Mouse (Mus musculus): Measurements from ENCODE around the gene Nos2. TPM values are rescaled to one million over a fixed set of nuclear protein-coding genes. Genes with fewer than 3 reads are reported as not detected.

Nos2 gene
- total RNA-seq, 2 experiments from 2014 or later: 0.20 to 0.64 TPM

DNA sequence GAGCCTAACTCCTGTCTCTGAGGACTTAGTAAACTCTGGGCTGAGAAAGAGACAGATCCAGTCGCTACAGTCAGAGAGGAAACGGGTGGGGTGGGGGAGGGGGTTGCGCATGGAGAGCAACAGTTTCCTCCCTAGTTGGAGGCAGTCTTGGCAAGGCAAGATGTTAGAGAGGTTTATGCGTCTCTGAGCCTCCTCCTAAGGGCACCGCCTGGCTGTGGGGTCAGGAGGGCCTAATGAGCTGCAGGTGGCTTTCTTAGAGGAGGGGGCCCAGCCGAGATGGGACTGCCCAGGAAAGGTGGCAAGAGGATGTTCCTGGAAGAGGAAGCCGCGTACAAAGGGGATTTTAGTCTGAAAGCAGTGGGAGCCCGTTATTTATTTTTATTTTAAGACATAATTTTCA is 3.5 kb downstream of the Nos2 start:
- Histone ChIP-seq H3K4me3 (no peak overlapping the region), H3K27ac (no peak overlapping the region)
- TF ChIP-seq CTCF (conservative IDR thresholded peaks at IDR 0.05): no peak
- DNase-seq (ENCODE audit: low spot score in 2 of 2): no peak

DNA sequence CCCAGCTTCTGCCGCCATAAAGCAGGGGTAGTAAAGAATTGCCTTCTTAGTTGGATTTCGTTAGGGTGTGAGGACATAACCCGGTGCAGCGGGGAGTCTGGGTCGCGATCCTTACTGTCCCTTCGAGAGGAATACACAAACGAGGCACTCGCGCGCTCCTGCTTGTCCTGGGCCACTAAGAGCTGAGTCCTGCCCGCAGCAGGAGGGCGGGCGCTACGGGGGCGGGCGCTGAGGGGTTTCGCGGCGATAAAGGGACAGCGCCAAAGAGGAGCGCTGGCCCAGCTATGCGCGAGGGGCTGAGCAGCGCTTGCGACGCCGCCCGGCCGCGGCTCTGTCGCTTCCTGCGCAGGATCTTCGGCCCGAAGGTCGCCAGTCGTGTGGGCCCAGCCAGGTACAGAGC is 4.3 kb downstream of the Nos2 start:
- peak overlapping the region; percentile 36 for H3K4me3 ChIP-seq
- no peak overlapping the region for H3K27ac ChIP-seq
- TF ChIP-seq CTCF (conservative IDR thresholded peaks at IDR 0.05): no peak
- DNase-seq (ENCODE audit: low spot score in 2 of 2): no peak

DNA sequence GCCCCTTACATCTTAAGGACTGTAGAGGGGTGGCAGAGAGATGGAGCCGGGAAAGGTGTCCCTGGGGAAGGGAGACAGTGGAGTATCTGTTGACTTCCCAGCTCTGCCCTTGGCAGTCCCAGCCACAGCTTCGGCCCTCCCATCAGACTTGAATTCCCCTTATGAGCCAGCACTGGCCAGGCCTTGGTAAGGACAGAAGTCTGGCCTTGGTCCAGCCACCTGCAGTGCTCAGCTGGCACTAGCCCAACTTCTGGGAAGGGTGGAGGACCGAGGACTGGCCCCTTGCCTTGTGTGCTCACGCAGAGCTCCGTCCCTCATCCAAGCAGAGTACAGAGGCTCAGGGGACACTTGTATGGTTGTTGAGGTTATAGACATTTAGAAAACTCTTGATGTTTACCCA is 8.8 kb downstream of the Nos2 start:
- Histone ChIP-seq H3K4me3 (no peak overlapping the region), H3K27ac (no peak overlapping the region)
- TF ChIP-seq CTCF (conservative IDR thresholded peaks at IDR 0.05): no peak
- peak; percentile 17 to 20 for DNase-seq (ENCODE audit: low spot score in 2 of 2)

- no peak for DNase-seq (ENCODE audit: low spot score in 2 of 2)
- H3K4me3 ChIP-seq: no peak overlapping the region
- no peak for TF ChIP-seq CTCF (conservative IDR thresholded peaks at IDR 0.05)
These were observed 13.7 kb downstream of the Nos2 start for GRCm38 (mm10) chr11:78934307-78934706.

DNA sequence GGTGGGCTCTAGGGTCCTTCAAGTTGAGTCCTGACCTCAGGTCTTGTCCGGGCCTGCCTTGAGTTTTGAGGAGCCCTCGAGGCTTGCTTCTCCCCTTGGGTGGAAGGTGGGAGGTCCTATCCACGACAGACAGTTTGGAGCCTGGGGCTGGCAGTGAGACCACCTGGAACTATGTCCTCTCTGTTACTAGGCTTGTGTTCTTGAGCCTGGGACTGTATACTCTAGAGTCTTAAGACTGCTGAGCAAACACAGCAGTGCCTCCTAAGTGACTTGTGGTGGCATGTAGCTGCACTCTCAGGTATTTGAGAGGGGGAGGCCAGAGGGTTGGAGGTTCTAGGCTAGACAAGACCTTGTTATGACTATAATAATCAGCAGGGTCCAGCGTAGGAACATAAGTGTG is 14.1 kb downstream of the Nos2 start:
- DNase-seq (ENCODE audit: low spot score in 2 of 2): no peak
- TF ChIP-seq CTCF (conservative IDR thresholded peaks at IDR 0.05): no peak
- H3K27ac ChIP-seq: no peak overlapping the region
- H3K4me3 ChIP-seq: no peak overlapping the region

More at GRCm38 (mm10) chr11:78934307-78934706, 13.7 kb downstream of the Nos2 start:
- no peak overlapping the region for H3K27ac ChIP-seq

DNA sequence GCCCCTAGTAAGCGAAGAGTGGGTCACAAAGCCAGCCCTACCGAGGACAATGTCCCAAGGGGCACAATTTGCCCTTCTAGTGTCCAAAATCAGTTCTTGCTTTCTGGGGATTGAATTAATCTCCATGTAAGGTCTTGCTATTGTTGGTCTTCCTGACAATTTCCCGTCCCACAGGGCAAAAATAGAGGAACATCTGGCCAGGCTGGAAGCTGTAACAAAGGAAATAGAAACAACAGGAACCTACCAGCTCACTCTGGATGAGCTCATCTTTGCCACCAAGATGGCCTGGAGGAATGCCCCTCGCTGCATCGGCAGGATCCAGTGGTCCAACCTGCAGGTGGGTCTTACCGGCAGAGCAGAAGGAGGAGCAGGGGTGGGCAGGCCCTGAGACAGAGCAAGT is 14.6 kb downstream of the Nos2 start:
- no peak for TF ChIP-seq CTCF (conservative IDR thresholded peaks at IDR 0.05)
- no peak overlapping the region for H3K27ac ChIP-seq

GRCm38 (mm10) chr11:78943083-78943482 is 22.5 kb downstream of the Nos2 start:
- Histone ChIP-seq H3K4me3 (no peak overlapping the region), H3K27ac (no peak overlapping the region)
- DNase-seq (ENCODE audit: low spot score in 2 of 2): no peak
- no peak for TF ChIP-seq CTCF (conservative IDR thresholded peaks at IDR 0.05)

More for the DNA sequence above, 14.6 kb downstream of the Nos2 start:
- H3K4me3 ChIP-seq: no peak overlapping the region
- no peak for DNase-seq (ENCODE audit: low spot score in 2 of 2)

- Histone ChIP-seq H3K4me3 (no peak overlapping the region), H3K27ac (no peak overlapping the region)
- no peak for DNase-seq (ENCODE audit: low spot score in 2 of 2)
- TF ChIP-seq CTCF (conservative IDR thresholded peaks at IDR 0.05): no peak
These were observed 29.8 kb downstream of the Nos2 start for GRCm38 (mm10) chr11:78950365-78950764.

GRCm38 (mm10) chr11:78952467-78952866 is 31.9 kb downstream of the Nos2 start:
- no peak for TF ChIP-seq CTCF (conservative IDR thresholded peaks at IDR 0.05)
- no peak overlapping the region for H3K4me3 ChIP-seq
- no peak overlapping the region for H3K27ac ChIP-seq
- DNase-seq (ENCODE audit: low spot score in 2 of 2): no peak

DNA sequence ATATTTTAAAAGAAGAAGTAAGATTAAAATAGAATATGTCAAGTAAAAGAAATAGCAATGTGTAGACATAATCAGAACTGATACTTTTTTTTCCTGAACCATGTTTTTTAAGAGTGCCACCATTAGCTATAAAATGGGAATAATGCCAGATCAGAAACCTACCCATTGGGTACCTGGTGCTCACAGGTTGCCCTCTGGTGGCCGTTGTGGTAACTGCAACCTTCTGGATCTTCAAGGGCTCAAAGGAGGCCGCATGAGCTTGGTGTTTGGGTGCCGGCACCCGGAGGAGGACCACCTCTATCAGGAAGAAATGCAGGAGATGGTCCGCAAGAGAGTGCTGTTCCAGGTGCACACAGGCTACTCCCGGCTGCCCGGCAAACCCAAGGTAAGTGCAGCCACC is 35.7 kb downstream of the Nos2 start:
- H3K27ac ChIP-seq: no peak overlapping the region
- peak; percentile 99 for TF ChIP-seq CTCF (conservative IDR thresholded peaks at IDR 0.05)
- H3K4me3 ChIP-seq: no peak overlapping the region
- peak; percentile 66 to 89 for DNase-seq (ENCODE audit: low spot score in 2 of 2)

DNA sequence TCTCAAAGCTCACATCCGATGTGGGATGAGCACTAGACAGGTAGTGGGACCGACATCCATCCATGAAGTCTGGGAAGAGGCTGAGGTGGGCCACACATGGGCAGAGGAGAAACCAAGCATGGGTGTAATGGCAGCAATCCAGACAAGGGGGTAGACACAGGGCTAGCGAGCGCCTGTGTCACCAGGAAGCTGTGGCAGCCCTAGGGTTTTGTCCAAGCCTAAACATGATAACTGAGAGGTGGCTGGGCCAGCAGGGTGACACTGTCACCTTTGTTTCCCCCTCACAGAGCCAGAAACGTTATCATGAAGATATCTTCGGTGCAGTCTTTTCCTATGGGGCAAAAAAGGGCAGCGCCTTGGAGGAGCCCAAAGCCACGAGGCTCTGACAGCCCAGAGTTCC is 38.8 kb downstream of the Nos2 start:
- no peak for DNase-seq (ENCODE audit: low spot score in 2 of 2)
- no peak for TF ChIP-seq CTCF (conservative IDR thresholded peaks at IDR 0.05)
- H3K4me3 ChIP-seq: no peak overlapping the region
- H3K27ac ChIP-seq: no peak overlapping the region

- DNase-seq (ENCODE audit: low spot score in 2 of 2): peak in 1 of 2 experiments; percentile 59
- TF ChIP-seq CTCF (conservative IDR thresholded peaks at IDR 0.05): peak; percentile 81
These were observed 39.4 kb downstream of the Nos2 start for GRCm38 (mm10) chr11:78959841-78960520.

DNA sequence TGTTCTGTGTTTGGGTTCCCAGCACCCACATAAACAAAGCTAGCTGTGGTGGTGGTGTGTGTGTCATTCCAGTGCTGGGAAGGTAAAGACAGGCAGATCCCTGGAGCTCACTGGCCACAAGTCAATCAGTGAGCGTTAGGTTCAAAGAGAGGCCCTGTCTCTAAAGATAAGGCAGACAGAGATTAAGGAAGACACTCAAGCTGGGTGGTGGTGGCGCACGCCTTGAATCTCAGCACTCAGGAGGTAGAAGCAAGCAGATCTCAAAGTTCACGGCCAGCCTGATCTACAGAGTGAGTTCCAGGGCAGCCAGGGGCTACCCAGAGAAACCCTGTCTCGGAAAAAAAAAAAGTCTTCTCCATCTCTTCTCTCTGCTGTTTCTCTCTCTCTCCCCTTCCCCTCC is 40.6 kb downstream of the Nos2 start:
- Histone ChIP-seq H3K4me3 (no peak overlapping the region), H3K27ac (no peak overlapping the region)
- TF ChIP-seq CTCF (conservative IDR thresholded peaks at IDR 0.05): no peak
- DNase-seq (ENCODE audit: low spot score in 2 of 2): no peak

More at GRCm38 (mm10) chr11:78959841-78960520, 39.4 kb downstream of the Nos2 start:
- Histone ChIP-seq H3K27ac (no peak overlapping the region), H3K4me3 (no peak overlapping the region)

DNA sequence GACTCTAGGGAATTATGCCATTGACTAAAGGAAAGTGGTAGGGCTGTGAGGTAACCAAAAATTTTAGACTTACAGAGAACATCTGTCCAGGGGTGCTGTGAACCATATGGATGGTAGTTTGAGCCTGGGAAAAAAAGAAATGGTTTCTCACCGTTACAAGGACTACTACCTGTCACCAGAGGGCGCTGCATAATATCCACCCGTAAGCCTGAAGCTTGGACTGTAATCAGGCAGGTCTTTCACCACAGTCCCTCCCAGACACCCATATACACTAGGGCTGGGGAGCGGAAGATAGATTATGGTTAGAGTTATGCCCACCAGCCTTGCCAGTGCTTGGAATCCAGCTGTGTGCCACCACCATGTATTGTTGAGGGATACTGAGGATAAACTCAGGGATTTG is 46.8 kb downstream of the Nos2 start:
- H3K4me3 ChIP-seq: no peak overlapping the region
- DNase-seq (ENCODE audit: low spot score in 2 of 2): peak; percentile 33 to 64
- peak; percentile 87 for TF ChIP-seq CTCF (conservative IDR thresholded peaks at IDR 0.05)
- H3K27ac ChIP-seq: no peak overlapping the region
